19 mouse cellular contexts compared by ENCODE assay signal in genomic region chr16:66603825-66604224, GRCm38 (mm10).
A peak's percentile ranks its signal among the peaks of the same experiment; 100 is the strongest.
DNase-seq lines count a peak whose midpoint lies in the region; ATAC-seq and TF ChIP-seq lines count a peak whose summit lies in the region.
"Had no signal": no experiment of that assay in that cellular context is flagged by ENCODE, and none has a peak within 500 bp of the region (broad histone marks: within the 10 kb centered on the region; RNA-seq: fewer than 3 reads in every experiment).

No protein-coding gene starts in this region.

- no peak overlapping the region for H3K27ac ChIP-seq in hindbrain, embryonic 12.5 days
- H3K27ac ChIP-seq in hindbrain, postnatal 0 days, result no peak overlapping the region
- no peak overlapping the region for H3K27ac ChIP-seq in neural tube, embryonic 12.5 days
- H3K27ac ChIP-seq: embryonic facial prominence, embryonic 15.5 days; heart, adult 2 months; heart, embryonic 15.5 days had no signal

- no peak for DNase-seq in hindbrain, postnatal 0 days (ENCODE audit: low spot score)
- no peak for DNase-seq in neural tube, embryonic 10.5 days (ENCODE audit: extremely low spot score, low spot score)
- DNase-seq in mesoderm, embryonic 11.5 days (ENCODE audit: low read depth, low spot score), result peak; percentile 15
- DNase-seq in kidney, postnatal 10 days, result no peak
- DNase-seq: adrenal gland, adult 8-10 months; adrenal gland, postnatal 36 days; cerebellum, adult 11 months; cerebellum, adult 8-10 months; cerebellum, postnatal 14 days; forebrain, postnatal 0 days; gastrocnemius, postnatal 14 days; heart, adult 2 months; heart, postnatal 14 days had no signal

- peak; percentile 61 for ATAC-seq in hindbrain, embryonic 12.5 days (ENCODE audit: low FRiP score)
- ATAC-seq in hindbrain, postnatal 0 days, result no peak
- peak; percentile 74 for ATAC-seq in neural tube, embryonic 12.5 days (ENCODE audit: low FRiP score, low read depth)
- ATAC-seq: forebrain, postnatal 0 days; intestine, embryonic 16.5 days had no signal

- 29% methylated on average over 6 of the region's 6 CpGs for WGBS in hindbrain, embryonic 12.5 days
- WGBS in hindbrain, postnatal 0 days, result 36% methylated on average over 6 of the region's 6 CpGs
- WGBS in neural tube, embryonic 12.5 days, result 30% methylated on average over 6 of the region's 6 CpGs

- H3K4me1 ChIP-seq in hindbrain, embryonic 12.5 days, result no peaks in the 10 kb centered on the region
- no peaks in the 10 kb centered on the region for H3K4me1 ChIP-seq in hindbrain, postnatal 0 days (ENCODE audit: insufficient read depth, low read length)
- peaks cover 3% of the 10 kb centered on the region; the same call in 1 of the 2 replicates for H3K4me1 ChIP-seq in neural tube, embryonic 12.5 days
- H3K4me1 ChIP-seq: embryonic facial prominence, embryonic 15.5 days; heart, embryonic 15.5 days had no signal

- no peak for TF ChIP-seq CTCF in hindbrain, postnatal 0 days (IDR thresholded peaks at IDR 0.05; ENCODE audit: low read depth)

- no peaks in the 10 kb centered on the region for H3K36me3 ChIP-seq in hindbrain, embryonic 12.5 days
- no peaks in the 10 kb centered on the region for H3K36me3 ChIP-seq in hindbrain, postnatal 0 days (ENCODE audit: insufficient read depth, low read length)
- no peaks in the 10 kb centered on the region for H3K36me3 ChIP-seq in neural tube, embryonic 12.5 days
- H3K36me3 ChIP-seq: embryonic facial prominence, embryonic 15.5 days; heart, embryonic 15.5 days had no signal

- no peak overlapping the region for H3K4me3 ChIP-seq in hindbrain, embryonic 12.5 days
- no peak overlapping the region for H3K4me3 ChIP-seq in hindbrain, postnatal 0 days (ENCODE audit: low read length)
- H3K4me3 ChIP-seq in neural tube, embryonic 12.5 days, result no peak overlapping the region
- H3K4me3 ChIP-seq: embryonic facial prominence, embryonic 15.5 days; heart, adult 2 months; heart, embryonic 15.5 days had no signal

- no peaks in the 10 kb centered on the region for H3K9me3 ChIP-seq in hindbrain, embryonic 12.5 days (replicated peaks)
- H3K9me3 ChIP-seq in hindbrain, postnatal 0 days (ENCODE audit: low read length), result no peaks in the 10 kb centered on the region
- no peaks in the 10 kb centered on the region for H3K9me3 ChIP-seq in neural tube, embryonic 12.5 days
- H3K9me3 ChIP-seq: embryonic facial prominence, embryonic 15.5 days; heart, embryonic 15.5 days had no signal

- H3K9ac ChIP-seq in hindbrain, embryonic 12.5 days, result no peak overlapping the region
- H3K9ac ChIP-seq in hindbrain, postnatal 0 days (replicated peaks; ENCODE audit: low read length), result no peak overlapping the region
- no peak overlapping the region for H3K9ac ChIP-seq in neural tube, embryonic 12.5 days
- H3K9ac ChIP-seq: embryonic facial prominence, embryonic 15.5 days; forebrain, postnatal 0 days; heart, embryonic 15.5 days had no signal

- no peak overlapping the region for H3K4me2 ChIP-seq in hindbrain, embryonic 12.5 days (replicated peaks)
- H3K4me2 ChIP-seq in hindbrain, postnatal 0 days (ENCODE audit: low read depth, low read length), result no peak overlapping the region
- H3K4me2 ChIP-seq in neural tube, embryonic 12.5 days (replicated peaks), result no peak overlapping the region
- H3K4me2 ChIP-seq: embryonic facial prominence, embryonic 15.5 days; heart, embryonic 11.5 days; heart, embryonic 15.5 days had no signal

- no peaks in the 10 kb centered on the region for H3K27me3 ChIP-seq in hindbrain, embryonic 12.5 days
- no peaks in the 10 kb centered on the region for H3K27me3 ChIP-seq in hindbrain, postnatal 0 days (ENCODE audit: insufficient read depth, low read length)
- H3K27me3 ChIP-seq in neural tube, embryonic 12.5 days (replicated peaks), result no peaks in the 10 kb centered on the region
- H3K27me3 ChIP-seq: embryonic facial prominence, embryonic 15.5 days; heart, embryonic 15.5 days had no signal
